Mouse (Mus musculus) CH12F3 (cell line): Measurements from ENCODE around the gene Dusp22.

Experiments used
- in situ Hi-C: fragments of 300-500 bp; cut with MboI; formaldehyde crosslinking; loops from 2 replicates; pipeline ENCODE4 v1.14.3; 2020; ENCODE audit warnings: low sequenced_read_pairs

Dusp22 gene

GRCm38 (mm10) chr13:30748321-30748720 lies 88.5 kb downstream of the Dusp22 start:
- in situ Hi-C loops: no loop called here

DNA sequence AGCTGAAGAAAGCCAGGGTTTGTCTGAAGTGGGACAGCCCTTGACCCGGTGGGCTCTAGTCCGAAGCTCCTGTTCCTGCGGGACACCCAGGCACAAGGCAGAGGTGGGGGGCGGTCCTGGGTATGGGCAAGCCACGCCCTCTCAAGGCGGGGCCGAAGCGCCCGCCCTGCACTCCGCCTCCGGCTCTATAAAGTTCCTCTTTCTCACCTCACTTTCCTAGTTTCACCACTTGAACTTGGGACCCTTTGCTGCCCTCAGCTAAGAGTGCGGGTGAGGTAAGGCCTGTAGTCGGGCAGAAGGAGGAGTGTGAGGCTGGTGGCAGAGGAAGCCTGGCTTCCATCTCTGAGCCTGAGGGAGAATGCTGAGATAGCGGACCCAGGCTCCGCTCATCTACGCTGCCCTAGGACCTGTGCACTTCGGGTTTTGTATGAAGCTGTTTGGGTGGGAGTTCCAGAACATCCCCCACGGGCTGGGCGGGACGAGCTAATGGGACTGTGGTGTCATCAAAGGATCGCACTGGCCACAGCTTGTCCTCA lies 89.3 kb downstream of the Dusp22 start, which contains the start of gene Irf4:
TSS of gene Irf4 (plus strand) at position 206 of the 536 bp plus-strand sequence.
- in situ Hi-C loops: no loop called here

GRCm38 (mm10) chr13:30749557-30750141 lies 89.8 kb downstream of the Dusp22 start:
- in situ Hi-C loops: no loop called here

GRCm38 (mm10) chr13:30750461-30751303 lies 90.9 kb downstream of the Dusp22 start:
- in situ Hi-C loops: no loop called here

DNA sequence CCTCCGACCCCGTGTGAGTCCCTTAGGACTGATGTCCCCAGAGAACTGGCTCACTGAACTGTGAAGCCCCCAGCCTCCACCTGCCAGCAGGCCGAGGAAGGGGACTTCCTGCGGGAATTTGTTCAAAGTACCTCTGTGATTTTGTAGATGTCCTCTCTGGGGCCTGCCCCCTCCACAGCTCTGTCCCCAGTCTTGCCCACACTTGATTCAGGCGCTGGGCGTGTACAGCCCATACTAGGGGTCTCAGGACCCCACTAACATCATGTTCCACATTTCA lies 91.4 kb downstream of the Dusp22 start:
- in situ Hi-C loops: no loop called here

- in situ Hi-C loops: no loop called here
Observed at GRCm38 (mm10) chr13:30752581-30753187, 92.9 kb downstream of the Dusp22 start.

- in situ Hi-C loops: no loop called here
Observed at GRCm38 (mm10) chr13:30753441-30753840, 93.6 kb downstream of the Dusp22 start.

GRCm38 (mm10) chr13:30754066-30754465 lies 94.3 kb downstream of the Dusp22 start:
- in situ Hi-C loops: no loop called here

- in situ Hi-C loops: no loop called here
Observed at GRCm38 (mm10) chr13:30754825-30755476, 95.2 kb downstream of the Dusp22 start.

DNA sequence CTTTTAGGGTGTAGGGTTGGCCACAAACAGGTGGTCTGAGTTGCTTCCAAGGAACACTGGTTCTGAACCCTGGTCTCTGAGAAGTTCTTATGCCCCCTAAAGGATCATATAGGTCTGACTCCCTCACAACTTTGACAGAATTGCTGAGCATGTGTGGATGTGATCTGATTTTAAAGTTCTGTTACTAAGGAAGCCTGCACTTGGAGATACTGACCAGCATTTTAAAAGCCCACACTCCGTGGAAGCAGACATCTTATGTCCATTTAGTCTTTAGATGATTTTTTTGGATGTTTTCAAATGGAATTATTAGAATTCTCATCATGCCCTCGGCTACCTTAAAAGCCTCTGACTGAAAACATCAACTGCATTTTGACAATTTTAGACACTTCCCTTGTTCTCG lies 95.8 kb downstream of the Dusp22 start:
- in situ Hi-C loops: no loop called here

DNA sequence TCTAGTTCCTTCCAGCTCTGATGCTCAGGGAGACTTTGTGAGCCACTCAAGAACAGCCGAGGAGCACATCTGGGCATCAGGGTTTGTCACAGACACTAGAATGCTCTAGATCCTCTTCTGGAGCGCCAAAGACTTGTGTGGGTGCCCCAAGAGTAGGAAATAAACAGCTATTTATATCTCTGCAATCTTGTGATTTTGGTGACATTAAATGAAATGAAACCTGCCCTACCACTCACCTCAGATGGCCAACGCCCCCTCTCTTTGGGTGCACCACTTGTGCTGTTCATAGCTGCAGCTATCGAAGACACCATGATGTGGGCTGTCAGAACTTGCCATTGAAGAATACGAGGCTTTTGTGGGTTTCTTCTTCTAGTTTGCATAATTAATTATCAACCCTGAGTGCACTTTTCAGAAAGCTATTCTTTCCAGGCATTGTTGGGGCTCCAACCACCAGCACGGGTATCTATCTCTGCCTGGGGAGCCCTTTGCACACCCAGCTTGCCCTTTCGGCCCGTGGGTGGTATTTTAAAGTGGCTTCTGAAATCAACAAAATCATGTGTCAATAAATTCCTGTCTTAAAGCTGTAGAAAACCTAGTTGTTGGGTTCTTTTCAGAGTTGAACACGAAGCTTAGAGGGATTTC lies 96.3 kb downstream of the Dusp22 start:
- in situ Hi-C loops: no loop called here

- in situ Hi-C loops: no loop called here
Observed at GRCm38 (mm10) chr13:30757264-30757900, 97.6 kb downstream of the Dusp22 start.

DNA sequence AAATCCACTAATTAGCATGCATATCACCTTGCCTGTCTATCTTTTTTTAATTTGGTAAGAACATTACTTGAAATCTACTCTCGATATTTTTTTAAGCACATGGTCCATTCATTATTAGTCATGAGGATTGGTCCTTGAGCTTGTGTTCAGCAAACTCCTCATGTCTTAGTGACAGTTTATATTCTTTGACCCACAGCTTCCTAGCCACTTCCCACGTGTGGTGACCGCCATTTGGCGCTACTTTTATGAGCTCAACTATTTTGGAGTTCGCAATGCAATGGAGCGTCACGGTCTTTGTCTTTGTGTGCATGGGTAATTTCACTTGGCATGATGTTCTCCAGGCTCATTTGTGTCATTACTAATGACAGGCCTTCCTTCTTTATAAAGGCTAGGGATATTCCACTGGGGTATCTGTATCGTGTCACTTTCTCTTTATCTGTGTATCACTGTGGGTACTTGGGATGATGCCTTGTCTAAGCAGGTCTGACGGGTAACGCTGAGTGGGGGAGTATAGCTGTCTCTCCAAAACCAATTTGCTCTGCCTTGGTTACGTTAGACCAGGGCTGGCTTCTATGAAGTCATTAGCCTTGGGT lies 99.1 kb downstream of the Dusp22 start:
- in situ Hi-C loops: no loop called here

DNA sequence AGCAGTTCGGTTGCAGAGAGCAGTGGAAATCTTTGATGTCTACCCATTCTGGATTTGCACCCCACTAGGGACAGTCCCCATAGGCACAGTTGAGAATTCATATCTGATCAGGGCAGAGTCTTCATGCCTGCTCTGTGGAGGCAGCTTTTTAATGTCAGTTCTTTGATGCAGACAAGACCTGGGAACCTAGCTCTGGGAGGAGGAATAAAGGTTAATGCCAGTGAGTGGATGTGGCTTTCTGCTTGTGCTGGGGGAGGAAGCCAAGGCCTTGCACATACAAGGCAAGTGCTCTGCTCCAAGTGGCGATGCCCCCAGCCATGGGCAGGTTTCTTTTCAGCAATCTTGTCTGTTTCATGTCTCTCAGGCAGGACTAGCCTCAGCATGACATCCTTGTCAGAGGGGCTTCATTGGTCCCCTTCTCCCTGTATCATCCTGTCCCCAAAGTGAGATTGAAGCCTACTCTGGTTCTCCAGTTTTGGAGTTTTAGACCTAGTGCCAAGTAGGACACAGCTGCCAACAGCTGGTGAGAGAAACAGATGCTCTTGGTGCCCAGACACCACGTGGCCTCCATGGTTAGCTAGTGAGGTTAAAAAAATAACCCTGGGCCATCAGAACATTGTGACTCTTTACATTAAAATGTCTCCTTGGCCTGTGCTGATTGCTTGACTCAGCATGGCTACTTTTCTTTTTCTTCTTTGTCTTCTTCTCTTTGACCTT lies 100.7 kb downstream of the Dusp22 start:
- in situ Hi-C loops: no loop called here
